Mouse (Mus musculus) embryo, embryonic 10 days (tissue): ENCODE results near the gene Rab42.

Experiments
- DNase-seq: peaks from one replicate; pipeline ENCODE4 v3.0.0-alpha.2; 2015; ENCODE audit warnings: low spot score

Rab42 gene

GRCm38 (mm10) chr4:132302939-132303479 is at the start of gene Rab42:
Gene Rab42, minus strand, starts transcription at chr4:132303385.
- DNase-seq: peak; percentile 76

- no peak for DNase-seq
Measured at GRCm38 (mm10) chr4:132352739-132353138, 49.6 kb upstream of the Rab42 start.

- no peak for DNase-seq
Measured at GRCm38 (mm10) chr4:132351401-132351800, 48.2 kb upstream of the Rab42 start.

GRCm38 (mm10) chr4:132350854-132351253 is 47.7 kb upstream of the Rab42 start:
- DNase-seq: no peak

GRCm38 (mm10) chr4:132350123-132350740 is 47.0 kb upstream of the Rab42 start:
- peak; percentile 31 for DNase-seq

- peak; percentile 35 for DNase-seq
Measured at GRCm38 (mm10) chr4:132349495-132350122, 46.4 kb upstream of the Rab42 start.

GRCm38 (mm10) chr4:132346661-132347060 is 43.5 kb upstream of the Rab42 start:
- DNase-seq: no peak

GRCm38 (mm10) chr4:132346261-132346660 is 43.1 kb upstream of the Rab42 start:
- DNase-seq: no peak

GRCm38 (mm10) chr4:132345843-132346212 is 42.6 kb upstream of the Rab42 start:
- DNase-seq: no peak

GRCm38 (mm10) chr4:132345135-132345842 is 42.1 kb upstream of the Rab42 start:
- DNase-seq: peak; percentile 87

GRCm38 (mm10) chr4:132344403-132345134 is 41.4 kb upstream of the Rab42 start:
- peak; percentile 57 for DNase-seq

- no peak for DNase-seq
Measured at GRCm38 (mm10) chr4:132341451-132341850, 38.3 kb upstream of the Rab42 start.

GRCm38 (mm10) chr4:132338943-132339342 is 35.8 kb upstream of the Rab42 start:
- DNase-seq: no peak

GRCm38 (mm10) chr4:132332880-132333279 is 29.7 kb upstream of the Rab42 start:
- DNase-seq: no peak

- DNase-seq: no peak
Measured at GRCm38 (mm10) chr4:132331960-132332359, 28.8 kb upstream of the Rab42 start.

GRCm38 (mm10) chr4:132329835-132330354 is 26.7 kb upstream of the Rab42 start:
- DNase-seq: no peak

GRCm38 (mm10) chr4:132329115-132329834 is 26.1 kb upstream of the Rab42 start, which contains the start of gene Trnau1ap:
Gene Trnau1ap, minus strand, starts transcription at chr4:132329538.
- peak; percentile 95 for DNase-seq

GRCm38 (mm10) chr4:132328391-132328982 is 25.3 kb upstream of the Rab42 start:
- no peak for DNase-seq

GRCm38 (mm10) chr4:132326481-132326880 is 23.3 kb upstream of the Rab42 start:
- DNase-seq: no peak

GRCm38 (mm10) chr4:132315711-132316110 is 12.5 kb upstream of the Rab42 start:
- no peak for DNase-seq

- no peak for DNase-seq
Measured at GRCm38 (mm10) chr4:132312627-132313026, 9.4 kb upstream of the Rab42 start.
